Mouse (Mus musculus): ENCODE results near the gene Scrg1.
"Not testable (repeated sequence)": the region's sequence is repeated elsewhere in the genome, so short reads cannot be mapped to it uniquely, and the experiment has no call there.

Scrg1 gene

GRCm38 (mm10) chr8:57453361-57453760, 2.4 kb upstream of the Scrg1 start:
- no peak for DNase-seq (ENCODE audit: low read depth, low spot score)

GRCm38 (mm10) chr8:57457152-57457551, 1.4 kb downstream of the Scrg1 start:
- DNase-seq (ENCODE audit: low read depth, low spot score) = no peak

- DNase-seq (ENCODE audit: low read depth, low spot score) = no peak
Observed at GRCm38 (mm10) chr8:57457942-57458341, 2.2 kb downstream of the Scrg1 start.

GRCm38 (mm10) chr8:57462839-57463238, 7.1 kb downstream of the Scrg1 start:
- DNase-seq (ENCODE audit: low read depth, low spot score) = no peak

- no peak for DNase-seq (ENCODE audit: low read depth, low spot score)
Observed at GRCm38 (mm10) chr8:57463757-57464156, 8.0 kb downstream of the Scrg1 start.

- no peak for DNase-seq (ENCODE audit: low read depth, low spot score)
Observed at GRCm38 (mm10) chr8:57468624-57469023, 12.9 kb downstream of the Scrg1 start.

GRCm38 (mm10) chr8:57470863-57471262, 15.1 kb downstream of the Scrg1 start:
- DNase-seq (ENCODE audit: low read depth, low spot score) = no peak

- DNase-seq (ENCODE audit: low read depth, low spot score) = no peak
Observed at GRCm38 (mm10) chr8:57473751-57474150, 18.0 kb downstream of the Scrg1 start.

- no peak for DNase-seq (ENCODE audit: low read depth, low spot score)
Observed at GRCm38 (mm10) chr8:57478406-57478805, 22.7 kb downstream of the Scrg1 start.

- no peak for DNase-seq (ENCODE audit: low read depth, low spot score)
Observed at GRCm38 (mm10) chr8:57479700-57480099, 24.0 kb downstream of the Scrg1 start.

- DNase-seq (ENCODE audit: low read depth, low spot score) = no peak
Observed at GRCm38 (mm10) chr8:57480606-57481005, 24.9 kb downstream of the Scrg1 start.

GRCm38 (mm10) chr8:57486491-57487440, 31.0 kb downstream of the Scrg1 start:
- peak; percentile 41 for DNase-seq (ENCODE audit: low read depth, low spot score)

- DNase-seq (ENCODE audit: low read depth, low spot score) = peak; percentile 99
Observed at GRCm38 (mm10) chr8:57487441-57488155, 31.9 kb downstream of the Scrg1 start, which contains the start of gene Sap30. TSS of gene Sap30 (minus strand) at chr8:57487860.

GRCm38 (mm10) chr8:57488312-57488765, 32.6 kb downstream of the Scrg1 start:
- DNase-seq (ENCODE audit: low read depth, low spot score) = peak; percentile 93

- DNase-seq (ENCODE audit: low read depth, low spot score) = no peak
Observed at GRCm38 (mm10) chr8:57489366-57489765, 33.6 kb downstream of the Scrg1 start.

- DNase-seq (ENCODE audit: low read depth, low spot score) = no peak
Observed at GRCm38 (mm10) chr8:57489896-57490295, 34.2 kb downstream of the Scrg1 start.

- DNase-seq (ENCODE audit: low read depth, low spot score) = no peak
Observed at GRCm38 (mm10) chr8:57491873-57492272, 36.1 kb downstream of the Scrg1 start.

- DNase-seq (ENCODE audit: low read depth, low spot score) = no peak
Observed at GRCm38 (mm10) chr8:57498494-57498846, 42.7 kb downstream of the Scrg1 start.

GRCm38 (mm10) chr8:57498847-57499511, 43.3 kb downstream of the Scrg1 start:
- DNase-seq (ENCODE audit: low read depth, low spot score) = no peak

GRCm38 (mm10) chr8:57503641-57504040, 47.9 kb downstream of the Scrg1 start:
- peak; percentile 80 for DNase-seq (ENCODE audit: low read depth, low spot score)

- not testable (repeated sequence) for DNase-seq (ENCODE audit: low read depth, low spot score)
Observed at GRCm38 (mm10) chr8:57505500-57505899, 49.8 kb downstream of the Scrg1 start.

- DNase-seq (ENCODE audit: low read depth, low spot score) = no peak
Observed at GRCm38 (mm10) chr8:57507556-57508063, 51.9 kb downstream of the Scrg1 start.

All from CD4-positive helper T cell, adult 2 months (primary cell).